7 mouse cellular contexts compared by ENCODE assay signal in the genomic region with DNA sequence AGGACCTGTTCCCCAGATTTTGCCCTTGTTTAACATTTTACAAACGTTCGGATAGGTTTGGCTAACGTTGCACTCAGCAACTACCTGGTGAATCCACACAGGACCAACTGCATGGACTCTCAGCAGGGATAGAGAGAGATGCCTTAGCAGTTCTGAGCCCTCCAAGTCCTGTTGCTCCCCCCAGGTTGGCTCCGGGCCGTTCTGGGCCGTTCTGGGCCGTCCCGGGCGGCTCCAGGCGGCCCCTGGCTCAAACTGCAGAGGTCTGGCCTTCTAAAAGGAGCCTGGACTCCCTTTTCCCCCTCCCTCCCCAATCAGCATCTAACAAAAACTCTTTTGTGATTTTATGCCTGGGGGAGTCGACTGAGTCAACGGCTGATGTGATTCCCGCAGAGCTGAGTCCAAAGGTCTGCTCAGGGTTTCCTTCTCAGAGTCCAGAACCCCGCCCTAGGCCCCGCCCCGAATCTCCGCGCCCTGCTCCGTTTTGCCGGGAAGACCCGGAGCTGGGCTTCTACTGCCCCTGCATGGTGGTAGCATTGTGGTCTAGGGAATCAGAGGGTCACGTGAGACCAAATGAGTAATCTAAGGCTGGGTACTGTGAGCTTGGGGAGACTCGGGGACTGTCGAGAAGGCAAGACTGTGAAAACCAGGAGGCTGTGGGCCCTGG. TPM values are rescaled to one million over a fixed set of nuclear protein-coding genes. Genes with fewer than 3 reads are reported as not detected.
A peak's percentile ranks its signal among the peaks of the same experiment; 100 is the strongest.
DNase-seq lines count a peak whose midpoint lies in the region; ATAC-seq lines count a peak whose summit lies in the region.

No protein-coding gene starts in this region.

- peak; percentile 51; the same call in 1 of the 2 replicates for ATAC-seq in midbrain, embryonic 16.5 days

- H3K9ac ChIP-seq in midbrain, embryonic 16.5 days (ENCODE audit: low read depth, low read length): 0 out of 2 replicates have a peak overlapping the region, but pooled peaks have one; percentile 16

- WGBS in midbrain, embryonic 16.5 days: 5% methylated on average over 24 of the region's 24 CpGs

- no peak overlapping the region for H3K27ac ChIP-seq in midbrain, embryonic 16.5 days (ENCODE audit: low read length)

- H3K27me3 ChIP-seq in midbrain, embryonic 16.5 days (ENCODE audit: control insufficient read depth, insufficient read depth, low read depth, low read length): no peaks in the 10 kb centered on the region

- peak overlapping the region; percentile 8 for H3K4me3 ChIP-seq in midbrain, embryonic 16.5 days (ENCODE audit: low read depth, low read length)

- peaks cover 5% of the 10 kb centered on the region for H3K4me1 ChIP-seq in midbrain, embryonic 16.5 days (ENCODE audit: control insufficient read depth, insufficient read depth, low read length)

- no peaks in the 10 kb centered on the region for H3K36me3 ChIP-seq in midbrain, embryonic 16.5 days (ENCODE audit: control insufficient read depth, insufficient read depth, low read length)

- peak overlapping the region; percentile 41 for H3K4me2 ChIP-seq in midbrain, embryonic 16.5 days (ENCODE audit: low read length)

- peak; percentile 85 for DNase-seq in adrenal gland, postnatal 14 days
- peak; percentile 91 for DNase-seq in embryo, embryonic 11 days
- DNase-seq in heart, adult 18-20 months: peak; percentile 89 to 90
- DNase-seq in kidney, adult 11 months: peak; percentile 75
- DNase-seq in liver: peak; percentile 72
- peak; percentile 71 for DNase-seq in urinary bladder, postnatal 25 days (ENCODE audit: low spot score)

- no peaks in the 10 kb centered on the region for H3K9me3 ChIP-seq in midbrain, embryonic 16.5 days (replicated peaks; ENCODE audit: control insufficient read depth, low read length, poor library complexity, severe bottlenecking)

RNA-seq across cellular contexts. Expression of gene Adamtsl4, which starts 14.3 kb away (rescaled TPM):
- total RNA-seq in adrenal gland, postnatal 14 days (2021): 6.6 and 8.4 TPM in 2 replicates
- total RNA-seq in heart, adult 18-20 months (2021): 10 to 100 TPM; 39.1 to 40.6 TPM
- 0.80 and 1.0 TPM in 2 replicates for polyA plus RNA-seq in midbrain, embryonic 16.5 days (2015; fragmentation: Nextera tagmentation; extraction: Ambion mirVana)

RNA-seq across cellular contexts. Expression of gene Ecm1, which starts 37.4 kb away (rescaled TPM):
- 188 and 208 TPM in 2 replicates for total RNA-seq in adrenal gland, postnatal 14 days (2021)
- total RNA-seq in heart, adult 18-20 months (2021): 10 to 100 TPM; 46.4 to 52.7 TPM
- polyA plus RNA-seq in midbrain, embryonic 16.5 days (2015; fragmentation: Nextera tagmentation; extraction: Ambion mirVana): 10.0 and 11.5 TPM in 2 replicates

RNA-seq across cellular contexts. Expression of gene Mcl1, which starts 43.4 kb away (rescaled TPM):
- 151 and 187 TPM in 2 replicates for total RNA-seq in adrenal gland, postnatal 14 days (2021)
- 100 to 1,000 TPM; 159 to 167 TPM for total RNA-seq in heart, adult 18-20 months (2021)
- 37.9 and 43.1 TPM in 2 replicates for polyA plus RNA-seq in midbrain, embryonic 16.5 days (2015; fragmentation: Nextera tagmentation; extraction: Ambion mirVana)

RNA-seq across cellular contexts. Expression of gene Tars2, which starts 58.0 kb away (rescaled TPM):
- 49.6 and 52.3 TPM in 2 replicates for total RNA-seq in adrenal gland, postnatal 14 days (2021)
- 10 to 100 TPM; 44.4 to 49.4 TPM for total RNA-seq in heart, adult 18-20 months (2021)
- polyA plus RNA-seq in midbrain, embryonic 16.5 days (2015; fragmentation: Nextera tagmentation; extraction: Ambion mirVana): 46.2 and 54.1 TPM in 2 replicates
